Mouse (Mus musculus) frontal cortex, postnatal 25 days (tissue): Measurements from ENCODE around the gene Eps15l1.

Experiments used
- DNase-seq, 2 experiments: peaks; one replicate each; pipeline ENCODE4 v3.0.0; 2022; ENCODE audit warnings: low spot score in 2 of 2

The Eps15l1 gene

GRCm38 (mm10) chr8:72421362-72422335, at the start of gene Eps15l1:
Gene Eps15l1 (minus strand): TSS chr8:72421460.
- DNase-seq: peak; percentile 97 to 98

GRCm38 (mm10) chr8:72470684-72471083, 49.4 kb upstream of the Eps15l1 start:
- DNase-seq: no peak

GRCm38 (mm10) chr8:72469984-72470383, 48.7 kb upstream of the Eps15l1 start:
- no peak for DNase-seq

- DNase-seq: no peak
Observed at GRCm38 (mm10) chr8:72469243-72469642, 48.0 kb upstream of the Eps15l1 start.

- no peak for DNase-seq
Observed at GRCm38 (mm10) chr8:72464211-72464610, 43.0 kb upstream of the Eps15l1 start.

GRCm38 (mm10) chr8:72459881-72460533, 38.7 kb upstream of the Eps15l1 start:
- no peak for DNase-seq

GRCm38 (mm10) chr8:72458457-72458856, 37.2 kb upstream of the Eps15l1 start:
- DNase-seq: no peak

GRCm38 (mm10) chr8:72457806-72458205, 36.5 kb upstream of the Eps15l1 start:
- no peak for DNase-seq

- DNase-seq: no peak
Observed at GRCm38 (mm10) chr8:72455317-72455716, 34.1 kb upstream of the Eps15l1 start.

GRCm38 (mm10) chr8:72453904-72454303, 32.6 kb upstream of the Eps15l1 start:
- DNase-seq: no peak

- DNase-seq: no peak
Observed at GRCm38 (mm10) chr8:72451516-72451915, 30.3 kb upstream of the Eps15l1 start.

GRCm38 (mm10) chr8:72445071-72445470, 23.8 kb upstream of the Eps15l1 start:
- DNase-seq: no peak

- no peak for DNase-seq
Observed at GRCm38 (mm10) chr8:72443994-72444350, 22.7 kb upstream of the Eps15l1 start.

GRCm38 (mm10) chr8:72443338-72443993, 22.2 kb upstream of the Eps15l1 start, which contains the start of the genes Calr3 and 1700030K09Rik:
Gene Calr3 (minus strand): TSS chr8:72443870.
Gene 1700030K09Rik (plus strand): TSS chr8:72443880.
- peak; percentile 97 to 98 for DNase-seq

GRCm38 (mm10) chr8:72438248-72439015, 17.2 kb upstream of the Eps15l1 start:
- DNase-seq: no peak

- no peak for DNase-seq
Observed at GRCm38 (mm10) chr8:72434952-72435351, 13.7 kb upstream of the Eps15l1 start.

- no peak for DNase-seq
Observed at GRCm38 (mm10) chr8:72429676-72430075, 8.4 kb upstream of the Eps15l1 start.

- no peak for DNase-seq
Observed at GRCm38 (mm10) chr8:72422926-72423325, 1.7 kb upstream of the Eps15l1 start.

GRCm38 (mm10) chr8:72420571-72421361, 494 bp downstream of the Eps15l1 start:
- no peak for DNase-seq

GRCm38 (mm10) chr8:72418073-72418472, 3.2 kb downstream of the Eps15l1 start:
- no peak for DNase-seq

- DNase-seq: no peak
Observed at GRCm38 (mm10) chr8:72415252-72415651, 6.0 kb downstream of the Eps15l1 start.
